Mouse (Mus musculus) embryo, embryonic 11 days (tissue): ENCODE results near the gene Scgb1b3.

Experiments
- DNase-seq: peaks from one replicate; pipeline ENCODE4 v3.0.0-alpha.2; 2015

Gene Scgb1b3

DNA sequence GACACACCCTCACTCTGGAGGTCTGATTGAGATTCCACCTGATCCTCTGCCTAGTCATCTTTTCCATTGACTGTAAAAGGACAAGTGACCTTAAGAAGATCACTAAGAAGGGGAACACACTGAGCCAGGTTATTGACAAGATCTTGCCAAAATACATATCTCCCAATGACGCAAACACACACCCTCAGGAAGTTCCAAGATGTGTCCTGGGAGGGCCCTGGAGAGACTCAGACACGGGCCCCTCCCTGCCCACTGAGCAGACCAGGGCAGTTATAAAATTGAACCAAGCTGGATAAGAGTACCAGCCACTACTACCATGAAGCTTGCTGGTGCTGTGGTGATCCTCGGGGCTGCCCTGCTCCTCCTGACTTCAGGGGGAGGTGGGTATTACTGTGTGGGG lies at the start of gene Scgb1b3:
Gene Scgb1b3, plus strand, starts transcription at position 301 of the 400 bp plus-strand sequence.
- no peak for DNase-seq

DNA sequence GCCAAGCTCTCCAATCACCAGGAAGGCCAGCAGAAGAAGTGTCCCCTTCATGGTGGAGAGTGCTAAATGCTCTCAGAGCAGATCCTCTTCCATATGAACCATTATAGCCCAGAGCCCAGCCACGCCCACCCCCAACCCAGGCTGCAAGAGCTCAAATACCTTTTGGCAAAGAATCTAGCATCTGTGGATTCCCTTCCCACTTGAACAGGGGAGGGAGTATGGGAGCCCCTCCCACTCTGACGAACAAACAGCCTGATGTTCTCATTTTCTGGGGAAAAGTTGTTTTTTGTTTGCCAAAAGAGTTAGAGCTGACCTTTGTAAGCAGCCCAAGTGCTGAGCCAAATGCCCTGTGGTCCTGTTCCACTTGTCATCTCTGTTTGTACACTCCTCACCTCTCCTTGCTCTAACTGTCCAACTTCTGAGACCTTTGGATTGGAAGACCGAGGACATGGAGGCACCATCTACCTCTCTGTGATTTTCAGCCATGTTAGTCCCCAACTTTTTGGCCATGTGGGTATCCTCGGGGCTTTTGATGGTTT lies 13.3 kb upstream of the Scgb1b3 start, which contains the start of gene Scgb2b3:
Gene Scgb2b3, minus strand, starts transcription at position 51 of the 539 bp plus-strand sequence.
- DNase-seq: no peak
